Mouse (Mus musculus) midbrain, embryonic 10.5 days (tissue): ENCODE results near the gene 1810046K07Rik. TPM values are rescaled to one million over a fixed set of nuclear protein-coding genes. Genes with fewer than 3 reads are reported as not detected.
A peak's percentile ranks its signal among the peaks of the same experiment; 100 is the strongest.

Experiments used
- DNase-seq: peaks from one replicate; pipeline ENCODE4 v3.0.0-alpha.2; 2017; ENCODE audit warnings: low spot score
- H3K27ac ChIP-seq: fragments of 300-500 bp; sonication (generic); replicated peaks from 2 replicates; pipeline ENCODE4 v1.5.1; 2016; ENCODE audit warnings: mild to moderate bottlenecking
- H3K27me3 ChIP-seq: fragments of 300-500 bp; sonication (generic); 2 replicates; pipeline ENCODE4 v1.6.1; 2016; ENCODE audit warnings: low read depth, mild to moderate bottlenecking; ENCODE audit not compliant: poor library complexity, severe bottlenecking
- H3K36me3 ChIP-seq: fragments of 300-500 bp; sonication (generic); 2 replicates; pipeline ENCODE4 v1.6.1; 2016; ENCODE audit warnings: mild to moderate bottlenecking, moderate library complexity
- H3K4me1 ChIP-seq: fragments of 300-500 bp; sonication (generic); 2 replicates; pipeline ENCODE4 v1.6.1; 2016
- H3K4me3 ChIP-seq: fragments of 300-500 bp; sonication (generic); 2 replicates; pipeline ENCODE4 v1.5.1; 2016; ENCODE audit warnings: mild to moderate bottlenecking, moderate library complexity
- H3K9me3 ChIP-seq: fragments of 300-500 bp; sonication (generic); replicated peaks from 2 replicates; pipeline ENCODE4 v1.6.1; 2016; ENCODE audit warnings: mild to moderate bottlenecking
- WGBS: fragments of 180-500 bp; shearing (Covaris S2); methylation state at CpG from one replicate; pipeline ENCODE4 v1.1.7; 2016; 5-methylcytosine and 5-hydroxymethylcytosine counted together
- polyA plus RNA-seq: library from polyadenylated mRNA; unstranded; fragments of >200 nt; fragmentation: Nextera tagmentation; extraction: Ambion mirVana; gene quantifications from 2 replicates; pipeline ENCODE4 v1.2.1, GENCODE M21; 2016

Gene 1810046K07Rik
- not detected in 2 replicates for polyA plus RNA-seq

DNA sequence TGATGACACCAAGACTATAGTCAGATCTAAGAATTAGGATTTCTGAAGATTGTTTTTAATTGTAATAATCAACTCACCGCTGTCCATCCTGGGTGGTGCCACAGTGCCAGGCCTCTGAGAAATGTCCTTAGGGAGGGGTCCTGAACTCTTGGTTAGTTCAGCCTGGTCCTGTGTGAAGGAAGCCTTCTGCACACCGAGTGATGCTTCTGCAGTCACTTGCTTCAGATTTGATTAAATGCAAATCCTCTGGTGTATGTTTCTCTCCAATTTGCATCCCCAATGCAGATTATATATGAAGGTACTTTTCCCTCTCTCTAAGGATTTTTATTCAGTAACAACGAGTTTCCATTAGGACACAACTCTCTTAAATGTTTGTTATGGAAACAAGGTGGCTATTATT, at the start of gene 1810046K07Rik:
Gene 1810046K07Rik, minus strand, starts transcription at position 187 of the 400 bp plus-strand sequence.
- Histone ChIP-seq H3K27ac (no peak within 1 kb of the TSS), H3K9me3 (no peaks in the 10 kb centered on the region), H3K36me3 (no peaks in the 10 kb centered on the region), H3K4me3 (no peak within 1 kb of the TSS), H3K27me3 (no peaks in the 10 kb centered on the region), H3K4me1 (no peaks in the 10 kb centered on the region)
- no peak for DNase-seq
- 89% methylated on average over 3 of the region's 3 CpGs for WGBS

- Histone ChIP-seq H3K9me3 (no peaks in the 10 kb centered on the region), H3K4me3 (no peak overlapping the region), H3K4me1 (peaks cover 8% of the 10 kb centered on the region; the same call in 1 of the 2 replicates), H3K27me3 (0 out of 2 replicates have a peak, but pooled peaks cover 6% of the 10 kb centered on the region), H3K36me3 (no peaks in the 10 kb centered on the region), H3K27ac (no peak overlapping the region)
- 83% methylated on average over 3 of the region's 3 CpGs for WGBS
- no peak for DNase-seq
Measured at GRCm38 (mm10) chr9:51369560-51369959, 40.8 kb upstream of the 1810046K07Rik start.

DNA sequence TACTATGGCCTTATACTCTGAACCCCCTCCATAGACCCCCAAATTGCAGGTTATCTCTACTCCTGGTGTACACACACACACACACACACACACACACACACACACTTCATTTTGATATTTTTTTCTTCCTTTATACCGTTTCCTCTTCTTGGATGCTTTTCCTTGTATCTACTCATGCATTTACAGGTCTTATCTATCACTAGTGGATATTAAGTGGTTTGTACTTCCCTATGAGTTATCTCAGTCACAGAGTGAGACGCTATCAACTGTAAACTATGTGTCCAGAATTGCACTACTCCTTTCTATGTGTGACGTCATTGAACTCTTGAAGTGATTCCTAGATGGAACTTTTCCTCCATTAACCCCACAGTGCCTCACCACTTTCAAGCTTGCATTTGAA, 38.4 kb upstream of the 1810046K07Rik start:
- no peak for DNase-seq
- H3K9me3 ChIP-seq = no peaks in the 10 kb centered on the region
- H3K27me3 ChIP-seq = 0 out of 2 replicates have a peak, but pooled peaks cover 6% of the 10 kb centered on the region
- no peak overlapping the region for H3K27ac ChIP-seq
- H3K4me1 ChIP-seq = peaks cover 10% of the 10 kb centered on the region
- H3K4me3 ChIP-seq = no peak overlapping the region
- H3K36me3 ChIP-seq = no peaks in the 10 kb centered on the region
- 89% methylated on average over 3 of the region's 3 CpGs for WGBS

GRCm38 (mm10) chr9:51364059-51364458, 35.3 kb upstream of the 1810046K07Rik start:
- no peaks in the 10 kb centered on the region for H3K27me3 ChIP-seq
- H3K9me3 ChIP-seq = no peaks in the 10 kb centered on the region
- WGBS = 30% methylated on average over 4 of the region's 4 CpGs
- peaks cover 7% of the 10 kb centered on the region for H3K4me1 ChIP-seq
- H3K4me3 ChIP-seq = no peak overlapping the region
- DNase-seq = no peak
- no peak overlapping the region for H3K27ac ChIP-seq
- H3K36me3 ChIP-seq = no peaks in the 10 kb centered on the region

- Histone ChIP-seq H3K27me3 (no peaks in the 10 kb centered on the region), H3K4me3 (no peak overlapping the region)
- 87% methylated on average over 3 of the region's 3 CpGs for WGBS
Measured at GRCm38 (mm10) chr9:51353511-51353910, 24.8 kb upstream of the 1810046K07Rik start.

GRCm38 (mm10) chr9:51352896-51353295, 24.2 kb upstream of the 1810046K07Rik start:
- H3K27me3 ChIP-seq = no peaks in the 10 kb centered on the region
- no peak overlapping the region for H3K27ac ChIP-seq
- H3K36me3 ChIP-seq = no peaks in the 10 kb centered on the region
- 89% methylated on average over 3 of the region's 3 CpGs for whole genome bisulfite sequencing
- H3K9me3 ChIP-seq = no peaks in the 10 kb centered on the region
- DNase-seq = no peak
- H3K4me1 ChIP-seq = no peaks in the 10 kb centered on the region
- no peak overlapping the region for H3K4me3 ChIP-seq

More at GRCm38 (mm10) chr9:51353511-51353910, 24.8 kb upstream of the 1810046K07Rik start:
- H3K36me3 ChIP-seq = no peaks in the 10 kb centered on the region
- no peaks in the 10 kb centered on the region for H3K4me1 ChIP-seq
- no peaks in the 10 kb centered on the region for H3K9me3 ChIP-seq
- H3K27ac ChIP-seq = no peak overlapping the region
- no peak for DNase-seq

DNA sequence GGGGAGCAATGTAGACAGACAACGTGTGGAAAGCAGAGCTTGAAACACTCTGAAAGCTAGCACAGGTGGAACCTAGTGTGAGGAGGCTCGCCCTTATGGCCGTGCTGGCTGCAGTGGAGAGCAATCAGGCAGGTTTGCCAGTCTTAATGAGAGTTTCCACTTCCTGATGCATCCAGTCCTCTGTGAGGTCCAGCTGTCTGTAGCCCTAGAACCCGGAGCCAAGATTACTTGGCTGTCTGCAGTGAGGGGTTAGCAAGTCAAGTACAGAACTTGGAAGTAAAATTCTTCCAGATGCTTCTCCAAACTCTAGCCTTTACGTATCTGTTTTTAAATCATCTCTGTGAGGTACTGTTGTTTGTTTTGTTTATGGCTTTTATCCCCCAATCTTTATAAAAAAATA, 20.7 kb upstream of the 1810046K07Rik start:
- WGBS = 84% methylated on average over 5 of the region's 5 CpGs
- H3K27ac ChIP-seq = no peak overlapping the region
- H3K9me3 ChIP-seq = no peaks in the 10 kb centered on the region
- DNase-seq = no peak
- no peaks in the 10 kb centered on the region for H3K36me3 ChIP-seq
- no peak overlapping the region for H3K4me3 ChIP-seq
- no peaks in the 10 kb centered on the region for H3K27me3 ChIP-seq
- H3K4me1 ChIP-seq = no peaks in the 10 kb centered on the region

GRCm38 (mm10) chr9:51345768-51346167, 17.1 kb upstream of the 1810046K07Rik start:
- H3K27me3 ChIP-seq = no peaks in the 10 kb centered on the region
- H3K36me3 ChIP-seq = no peaks in the 10 kb centered on the region
- no peaks in the 10 kb centered on the region for H3K9me3 ChIP-seq
- no peak overlapping the region for H3K27ac ChIP-seq
- no peak overlapping the region for H3K4me3 ChIP-seq
- H3K4me1 ChIP-seq = no peaks in the 10 kb centered on the region
- WGBS = 93% methylated on average over 9 of the region's 9 CpGs
- no peak for DNase-seq

DNA sequence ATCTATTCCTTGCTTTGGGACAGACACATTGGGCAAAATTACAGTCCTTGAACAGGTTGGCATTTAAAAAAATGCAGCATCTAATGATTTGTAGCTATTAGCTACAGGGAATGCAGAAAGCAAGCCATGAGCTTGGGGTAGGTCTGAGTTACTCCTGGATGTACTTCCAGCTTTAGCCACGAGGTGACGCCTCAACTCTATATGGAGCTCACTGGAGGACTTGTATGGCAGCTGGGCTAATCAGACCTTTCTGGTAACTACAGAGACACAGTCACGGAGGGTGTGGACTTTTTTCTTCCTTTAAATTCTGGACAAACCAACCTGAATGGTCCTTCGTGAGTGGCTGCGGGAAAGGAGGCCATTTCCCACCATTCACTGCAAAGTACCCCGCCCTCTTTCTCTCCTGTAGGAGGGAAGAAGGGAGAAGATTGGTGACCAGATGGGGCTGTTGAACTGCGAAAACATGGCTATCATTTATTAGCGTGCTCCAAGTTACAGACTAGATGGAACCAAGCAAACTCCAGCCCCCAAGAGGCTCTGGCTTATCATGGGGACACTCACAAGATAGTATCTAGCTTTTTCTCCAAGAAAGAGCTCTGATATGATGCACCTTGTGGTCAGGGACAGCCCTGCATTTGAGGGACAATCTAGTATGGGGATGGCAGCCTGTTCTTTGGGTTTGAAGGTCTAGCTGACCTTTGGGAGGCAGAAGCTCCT, 6.7 kb upstream of the 1810046K07Rik start:
- 33% methylated on average over 8 of the region's 8 CpGs for WGBS
- H3K27ac ChIP-seq = 0 out of 2 replicates have a peak overlapping the region, but pooled peaks have one; percentile 49
- no peaks in the 10 kb centered on the region for H3K36me3 ChIP-seq
- peak; percentile 75 for DNase-seq
- no peak overlapping the region for H3K4me3 ChIP-seq
- H3K4me1 ChIP-seq = no peaks in the 10 kb centered on the region
- no peaks in the 10 kb centered on the region for H3K27me3 ChIP-seq
- no peaks in the 10 kb centered on the region for H3K9me3 ChIP-seq

- Histone ChIP-seq H3K36me3 (no peaks in the 10 kb centered on the region), H3K27ac (no peak overlapping the region), H3K4me3 (no peak overlapping the region), H3K4me1 (no peaks in the 10 kb centered on the region), H3K9me3 (no peaks in the 10 kb centered on the region), H3K27me3 (no peaks in the 10 kb centered on the region)
- WGBS = 92% methylated on average over 13 of the region's 13 CpGs
- DNase-seq = no peak
Measured at GRCm38 (mm10) chr9:51331449-51332238, 2.9 kb upstream of the 1810046K07Rik start.

DNA sequence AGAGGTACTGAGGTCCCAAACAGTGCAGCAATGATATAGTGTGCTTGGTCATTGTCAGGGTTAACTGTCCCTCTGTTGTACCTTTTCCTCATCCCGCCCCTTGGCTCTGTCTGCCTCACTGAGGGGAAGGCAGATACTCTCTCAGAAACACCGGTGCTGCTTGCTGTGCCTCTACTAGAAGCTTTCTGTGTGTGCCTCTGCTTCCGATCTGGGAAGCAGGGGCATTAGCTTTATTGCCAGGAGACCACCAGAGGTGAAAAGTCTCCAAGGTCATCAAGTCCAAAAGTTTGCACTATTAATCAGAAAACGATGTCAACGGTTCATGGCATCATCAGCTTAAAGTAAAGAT, 1.2 kb downstream of the 1810046K07Rik start:
- H3K36me3 ChIP-seq = no peaks in the 10 kb centered on the region
- H3K9me3 ChIP-seq = no peaks in the 10 kb centered on the region
- H3K27me3 ChIP-seq = no peaks in the 10 kb centered on the region
- no peak overlapping the region for H3K27ac ChIP-seq
- H3K4me1 ChIP-seq = no peaks in the 10 kb centered on the region
- 85% methylated on average over 5 of the region's 5 CpGs for WGBS
- DNase-seq = no peak
- no peak overlapping the region for H3K4me3 ChIP-seq

GRCm38 (mm10) chr9:51326619-51327554, 1.8 kb downstream of the 1810046K07Rik start:
- DNase-seq = no peak
- no peaks in the 10 kb centered on the region for H3K9me3 ChIP-seq
- no peaks in the 10 kb centered on the region for H3K27me3 ChIP-seq
- no peaks in the 10 kb centered on the region for H3K4me1 ChIP-seq
- no peak overlapping the region for H3K4me3 ChIP-seq
- no peaks in the 10 kb centered on the region for H3K36me3 ChIP-seq
- H3K27ac ChIP-seq = no peak overlapping the region
- WGBS = 86% methylated on average over 11 of the region's 11 CpGs
